Mouse (Mus musculus) kidney, postnatal 4 days (tissue): ENCODE data around the gene Gm5767.

Experiments
- DNase-seq, 2 experiments: peaks; one replicate each; pipeline ENCODE4 v3.0.0; 2021; ENCODE audit warnings: mixed read lengths in 2 of 2

The Gm5767 gene

DNA sequence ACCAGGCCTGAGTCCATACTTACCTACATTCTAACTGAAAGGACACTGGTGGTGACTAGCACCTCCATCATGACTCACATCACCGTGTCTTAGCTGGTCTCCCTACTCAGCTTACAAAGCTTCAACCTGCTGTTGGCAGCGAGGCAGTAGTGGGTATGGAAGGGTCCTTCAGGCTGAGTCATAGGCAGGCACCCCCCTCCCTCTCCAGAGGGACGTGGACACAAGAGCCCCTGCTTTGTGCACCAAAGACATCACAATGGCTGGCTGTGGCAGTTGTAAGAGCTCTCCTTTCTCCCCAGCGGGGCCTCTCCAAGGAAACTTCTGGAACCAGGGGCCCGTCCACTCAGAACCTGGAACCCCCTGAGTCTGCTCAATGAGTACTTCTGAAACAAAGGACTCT is at the start of gene Gm5767:
Gene Gm5767, plus strand, starts transcription at position 301 of the 400 bp plus-strand sequence.
- no peak for DNase-seq

DNA sequence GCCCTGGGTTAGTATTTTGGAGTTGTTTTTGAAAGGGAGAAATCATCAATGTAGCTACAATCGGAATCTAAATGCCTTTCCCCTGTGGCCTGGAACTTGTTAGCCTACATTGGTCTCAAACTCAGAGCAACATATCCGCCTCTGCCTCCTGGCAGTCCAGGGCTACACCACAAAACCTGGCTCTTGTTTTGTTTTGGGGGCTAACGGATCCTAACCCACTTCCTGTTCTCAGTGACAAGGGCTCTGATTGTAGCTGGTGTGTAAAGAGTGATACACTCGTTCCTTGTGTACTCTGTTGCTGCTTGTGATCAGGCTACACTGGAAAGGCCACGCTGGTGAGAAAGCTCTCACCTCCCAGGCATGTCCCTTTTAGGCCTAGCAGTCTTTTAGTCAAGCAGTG is 49.1 kb upstream of the Gm5767 start:
- DNase-seq = no peak

DNA sequence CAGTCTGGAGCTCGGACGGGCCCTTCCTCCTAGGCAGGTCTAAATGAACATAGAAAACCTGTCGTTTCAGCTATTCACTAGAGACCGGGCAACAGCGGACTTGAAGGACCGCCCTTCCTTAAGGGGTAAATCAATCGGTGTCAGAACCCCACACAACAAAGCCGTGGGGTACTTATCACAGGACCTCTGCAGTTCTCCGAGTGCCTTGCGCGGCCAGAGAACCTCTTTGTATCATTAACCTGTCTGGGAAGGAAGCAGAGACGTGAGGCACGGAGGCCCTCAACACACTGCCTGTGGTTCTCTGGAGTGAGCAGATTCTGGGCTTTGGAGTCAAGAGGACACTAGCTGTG is 43.7 kb upstream of the Gm5767 start:
- no peak for DNase-seq

DNA sequence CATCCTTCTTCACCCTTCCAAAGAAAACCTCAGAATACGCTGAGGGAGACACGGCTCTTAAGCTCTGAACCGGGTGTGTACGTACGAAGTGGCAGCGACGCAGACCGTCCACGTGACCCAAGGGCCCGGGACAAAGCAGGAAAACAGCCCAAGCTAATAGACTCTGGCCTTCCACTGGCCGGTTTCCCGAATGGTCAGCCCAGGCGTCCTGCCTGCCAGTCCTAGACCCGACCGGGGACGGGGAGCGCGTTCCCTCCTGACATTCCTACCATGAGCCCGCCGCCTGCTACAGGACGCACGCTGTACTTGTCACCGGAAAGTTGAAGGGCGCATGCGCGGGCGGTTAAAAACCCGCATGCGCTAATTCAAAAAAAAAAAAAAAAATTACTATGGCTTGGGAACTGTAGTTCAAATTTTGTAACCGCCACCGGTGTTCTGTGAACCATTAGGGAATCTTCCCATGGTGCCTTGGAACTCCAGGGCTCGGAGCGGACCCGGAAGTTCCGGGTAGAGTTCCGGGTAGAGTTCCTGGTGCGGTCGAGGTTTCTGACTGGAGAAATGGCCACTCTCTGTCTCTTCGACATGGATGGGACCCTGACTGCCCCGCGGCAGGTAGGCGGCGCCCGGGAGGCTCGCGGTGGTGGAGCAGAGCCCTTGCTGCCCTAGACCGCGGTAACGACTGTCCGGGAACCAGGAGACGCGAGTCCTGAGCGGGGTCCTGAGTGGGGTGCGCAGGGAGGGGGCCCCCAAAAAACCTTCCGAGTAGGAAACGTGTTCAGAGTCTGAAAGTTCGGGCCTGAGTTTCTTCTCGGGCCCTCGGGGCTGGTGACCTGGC is 43.1 kb upstream of the Gm5767 start, which contains the start of the genes Pmm2 and Tmem186:
Gene Pmm2, plus strand, starts transcription at position 458 of the 835 bp plus-strand sequence.
Gene Tmem186, minus strand, starts transcription at position 496 of the 835 bp plus-strand sequence.
- DNase-seq = peak; percentile 85 to 92

DNA sequence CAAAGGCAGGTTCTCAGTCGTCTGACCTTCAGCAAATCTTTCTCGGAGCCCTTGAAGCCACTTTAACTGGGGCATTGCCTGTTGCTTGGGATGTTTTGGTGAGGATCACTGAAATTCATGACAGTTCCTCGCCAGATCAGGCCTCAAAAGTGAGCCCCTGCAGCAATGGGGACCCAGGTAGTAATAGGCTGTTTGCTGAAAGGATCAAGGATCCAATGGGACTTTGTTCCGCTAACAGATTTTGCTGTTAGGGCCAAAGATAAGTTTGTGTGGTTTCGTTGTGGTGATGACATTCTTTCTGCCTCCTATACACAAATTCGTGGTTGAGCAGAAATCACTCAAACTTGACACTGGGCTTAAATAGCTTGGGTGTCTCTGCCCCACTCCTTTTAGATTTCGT is 42.4 kb upstream of the Gm5767 start:
- no peak for DNase-seq

DNA sequence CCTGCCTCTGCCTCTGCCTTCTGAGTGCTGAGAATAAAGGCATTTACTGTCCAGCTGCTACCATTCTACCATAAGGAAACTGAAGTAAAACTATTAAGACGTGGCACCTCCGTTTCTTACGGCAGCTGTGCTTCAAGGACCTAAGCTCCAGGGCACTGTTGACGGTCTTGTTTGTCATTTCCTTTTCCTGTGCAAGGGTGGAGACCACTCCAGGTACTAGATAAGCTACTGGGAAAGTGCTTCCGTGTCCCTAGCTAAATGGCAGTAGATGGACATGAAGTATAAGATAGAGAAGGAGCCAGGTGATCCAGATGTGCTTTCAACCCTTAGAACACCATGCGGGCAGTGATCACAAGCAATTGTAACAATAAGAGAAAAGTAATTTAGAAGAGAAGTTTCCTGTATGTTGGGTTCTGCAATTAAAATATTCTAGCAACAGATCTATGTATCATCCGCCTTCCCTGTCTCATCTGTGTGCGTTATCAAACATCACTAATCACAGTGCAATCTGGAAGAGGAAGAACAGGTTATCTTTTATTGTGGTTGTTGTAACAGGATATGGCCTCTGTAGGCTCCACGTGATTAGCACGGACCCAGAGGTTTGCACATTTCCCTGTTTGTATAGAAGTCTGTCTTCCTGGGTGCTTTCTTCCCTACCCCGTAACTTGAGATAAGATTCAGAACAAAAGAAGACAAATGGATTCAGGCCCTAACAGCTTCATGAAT is 40.9 kb upstream of the Gm5767 start:
- DNase-seq = no peak

DNA sequence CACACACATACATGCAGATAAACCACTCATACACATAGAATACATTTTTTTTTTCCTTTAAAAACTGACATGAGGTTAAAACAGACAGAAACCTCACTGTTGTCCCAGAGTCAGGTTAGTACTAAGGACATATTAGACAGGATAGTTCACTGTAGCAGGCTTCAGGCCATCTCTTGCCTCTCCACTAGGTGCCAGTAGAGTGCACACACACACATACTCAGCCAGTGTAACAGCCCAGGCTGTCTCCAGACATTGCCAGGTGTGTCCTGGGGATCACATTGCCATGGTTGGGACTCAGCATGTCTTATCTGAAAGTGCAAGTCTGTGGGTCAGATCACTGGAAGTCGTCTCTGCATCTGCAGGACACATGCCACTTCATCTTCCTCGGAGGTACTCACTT is 36.7 kb upstream of the Gm5767 start:
- peak; percentile 53 to 64 for DNase-seq

DNA sequence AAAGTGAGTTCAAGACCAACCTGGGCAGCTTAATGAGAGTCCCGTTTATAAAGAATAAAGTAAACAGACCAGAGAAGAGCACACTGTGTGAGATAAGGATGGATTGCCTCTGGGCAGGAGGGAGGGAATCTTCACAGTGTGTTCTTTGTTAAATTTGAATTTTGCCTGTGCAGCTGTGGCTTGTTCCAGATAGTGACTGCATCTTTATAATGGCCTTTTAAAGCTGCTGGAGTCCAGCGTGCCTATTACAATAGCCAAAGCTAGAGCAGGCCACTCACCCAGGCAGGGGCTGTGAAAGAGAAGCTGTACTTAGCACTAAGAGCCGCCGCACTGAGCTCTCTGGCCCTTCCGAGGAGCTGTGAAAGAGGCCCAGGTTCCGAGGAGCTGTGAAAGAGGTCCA is 35.0 kb upstream of the Gm5767 start:
- no peak for DNase-seq

DNA sequence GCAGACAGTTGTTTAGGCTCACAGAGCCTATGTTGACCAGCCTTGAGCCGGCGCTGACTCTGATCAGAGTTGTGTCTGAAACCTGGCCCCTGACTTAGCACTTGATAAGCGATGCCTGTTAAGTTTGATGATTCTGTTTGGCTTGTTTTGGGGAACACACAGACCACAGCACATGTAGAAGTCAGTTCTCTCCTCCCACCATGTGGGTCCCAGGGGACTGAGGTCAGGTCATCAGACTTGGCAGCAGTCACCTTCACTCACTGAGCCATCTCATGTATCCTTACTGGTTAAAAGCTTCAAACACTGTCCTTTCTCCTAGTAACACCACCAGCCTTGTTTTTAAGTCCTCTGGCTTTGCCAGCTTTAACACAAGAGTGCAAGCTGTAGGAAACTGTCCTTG is 30.6 kb upstream of the Gm5767 start:
- no peak for DNase-seq

DNA sequence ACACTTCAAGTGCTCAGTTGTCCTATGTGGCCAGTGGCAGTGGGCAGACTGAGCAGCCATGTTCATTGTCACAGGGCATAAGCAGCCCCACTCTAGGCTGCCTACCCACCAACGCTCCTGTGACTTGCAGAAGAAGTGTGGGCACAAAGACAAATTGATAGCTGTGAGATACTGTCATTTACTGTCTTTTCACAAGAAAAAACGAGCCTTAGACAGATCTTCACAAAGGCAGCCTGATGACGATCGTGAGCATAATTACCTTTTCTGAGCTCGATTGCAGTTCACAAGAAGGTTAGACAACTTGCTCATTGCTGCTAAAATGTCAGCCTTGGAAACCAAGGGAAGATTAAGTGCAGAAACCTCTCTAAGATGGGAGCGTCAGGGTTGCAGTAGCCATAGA is 25.5 kb upstream of the Gm5767 start:
- no peak for DNase-seq

DNA sequence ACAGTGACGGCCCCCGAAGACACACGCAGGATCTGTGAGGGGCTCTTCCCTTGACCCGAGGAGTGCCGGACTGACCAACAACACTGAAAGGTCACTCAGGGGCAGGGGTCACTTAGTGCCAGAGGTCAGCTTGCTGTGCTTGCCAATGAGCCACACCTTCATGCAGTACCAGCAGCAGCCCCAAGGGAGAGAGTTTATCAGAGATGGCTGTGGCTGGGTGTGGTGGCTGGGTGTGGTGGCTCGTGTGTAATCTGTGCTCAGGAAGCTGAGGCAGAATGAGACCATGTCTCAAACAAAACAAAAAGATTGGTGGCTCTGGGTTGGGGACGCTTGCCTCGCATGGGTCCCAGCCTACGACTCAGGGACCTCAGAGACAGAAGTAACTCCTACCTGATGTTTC is 25.0 kb upstream of the Gm5767 start:
- no peak for DNase-seq

DNA sequence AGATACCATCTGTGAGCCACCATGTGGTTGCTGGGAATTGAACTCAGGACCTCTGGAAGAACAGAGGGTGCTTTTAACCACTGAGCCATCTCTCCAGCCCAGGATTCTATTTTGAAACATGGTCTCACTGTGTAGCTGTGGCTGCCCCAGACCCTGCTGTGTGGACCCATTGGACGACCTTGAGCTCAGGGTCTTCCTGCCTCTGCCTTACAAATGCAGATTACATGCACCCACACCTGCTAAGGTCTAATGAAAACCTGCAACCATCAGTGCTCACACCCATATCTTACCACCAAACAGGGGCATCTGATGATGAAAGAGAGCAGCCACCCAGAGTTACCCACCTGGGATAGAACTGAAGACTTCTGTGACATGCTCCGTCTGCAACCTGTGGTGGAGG is 24.3 kb upstream of the Gm5767 start:
- no peak for DNase-seq

DNA sequence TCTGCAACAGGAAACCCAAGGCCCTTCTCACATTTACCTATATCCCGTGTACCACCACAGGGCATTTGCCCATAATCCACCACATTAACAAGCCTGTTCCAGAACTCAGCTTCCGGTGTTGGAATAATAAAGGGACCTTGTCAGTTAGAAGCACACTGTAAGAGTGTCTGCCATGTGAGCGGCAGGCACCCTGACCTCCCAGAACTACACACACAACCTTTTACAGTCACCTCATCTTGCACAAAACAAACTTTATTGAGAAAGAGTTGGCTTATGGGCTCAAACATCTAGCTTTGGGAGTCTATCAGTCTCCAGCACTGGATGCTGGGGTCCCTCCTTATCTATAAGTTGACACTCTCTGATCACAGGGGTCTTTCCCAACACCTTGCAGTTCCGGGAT is 22.2 kb upstream of the Gm5767 start:
- DNase-seq = no peak

DNA sequence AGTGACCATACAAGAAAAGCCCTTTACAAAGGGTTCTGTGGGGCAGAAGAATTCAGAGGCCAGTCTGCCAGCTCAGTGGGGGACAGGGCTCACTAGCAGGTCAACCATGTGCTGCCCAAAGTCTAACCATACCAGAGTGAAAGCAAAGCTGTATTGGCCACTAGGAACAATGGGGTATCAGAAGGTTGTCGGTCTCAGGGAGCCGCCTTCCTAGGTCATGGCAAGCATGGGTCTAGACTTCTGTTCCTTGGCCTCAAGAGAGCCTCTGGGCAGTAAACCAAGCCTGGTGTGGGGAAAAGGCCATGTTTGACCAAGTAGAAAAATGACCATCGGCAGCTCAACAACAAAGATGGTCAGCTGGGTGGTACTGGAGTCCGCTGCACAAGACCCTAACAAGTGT is 21.8 kb upstream of the Gm5767 start:
- peak in 1 of 2 experiments; percentile 21 for DNase-seq

DNA sequence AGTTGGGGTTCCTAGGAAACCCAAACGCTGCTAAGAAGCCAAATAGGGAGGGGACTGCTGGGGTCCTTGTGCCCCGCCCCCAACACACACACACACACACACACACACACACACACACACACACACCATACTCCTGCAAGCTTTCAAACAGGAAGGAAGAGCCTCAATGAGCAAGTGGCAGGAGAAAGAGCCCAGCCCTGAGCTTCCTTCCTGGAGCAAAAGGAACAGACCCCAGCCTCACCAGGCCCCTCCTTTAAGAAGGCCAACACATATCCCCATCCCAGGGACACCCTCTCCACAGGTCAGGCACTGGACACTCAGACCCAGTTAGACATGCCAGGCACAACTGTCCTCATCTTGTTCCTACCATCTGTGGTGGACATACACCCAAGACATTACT is 17.5 kb upstream of the Gm5767 start:
- peak in 1 of 2 experiments; percentile 30 for DNase-seq

DNA sequence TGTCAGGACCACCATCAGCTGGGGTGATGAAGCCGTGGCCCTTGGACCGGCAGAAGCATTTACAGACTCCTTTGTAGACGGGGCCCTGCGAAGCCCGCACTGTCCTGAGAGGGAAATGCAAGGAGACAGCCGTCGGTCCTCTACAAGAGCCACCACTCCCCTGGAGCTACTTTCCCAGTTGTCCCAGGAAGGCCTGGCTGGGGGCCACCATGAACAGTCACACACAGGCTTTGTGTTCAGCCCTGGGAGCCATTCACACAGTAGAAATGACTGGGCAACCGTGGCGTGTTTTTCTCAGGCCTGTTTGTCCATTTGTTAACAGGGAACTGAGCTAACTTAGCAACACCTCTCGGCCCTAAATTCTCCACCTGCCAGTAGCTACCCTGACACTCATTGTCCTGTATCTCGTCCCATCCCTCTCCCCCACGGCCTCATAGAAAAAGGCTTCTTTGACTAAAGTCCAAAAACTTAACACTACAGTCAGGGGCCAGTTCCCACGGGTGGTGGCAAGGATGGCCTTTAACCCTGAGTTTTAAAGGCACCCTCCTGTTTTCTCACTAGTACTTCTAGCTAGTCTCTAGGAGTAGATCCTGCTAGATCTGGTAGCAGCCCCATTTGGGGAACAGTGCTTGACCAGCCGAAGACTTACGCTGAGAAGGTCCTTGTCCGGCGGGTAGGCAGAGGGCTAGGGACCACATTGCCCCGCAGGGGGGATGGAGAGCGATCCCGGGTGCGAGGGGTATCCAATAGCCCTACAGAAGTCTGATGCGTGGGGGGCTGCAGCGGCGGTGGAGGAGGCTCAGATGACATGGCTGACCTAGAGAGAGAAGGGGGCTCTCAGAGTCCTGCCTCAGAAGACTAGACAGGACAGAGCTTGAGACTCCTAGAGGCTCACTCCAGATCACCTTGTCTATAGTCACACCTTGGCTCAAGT is 16.7 kb upstream of the Gm5767 start:
- no peak for DNase-seq

DNA sequence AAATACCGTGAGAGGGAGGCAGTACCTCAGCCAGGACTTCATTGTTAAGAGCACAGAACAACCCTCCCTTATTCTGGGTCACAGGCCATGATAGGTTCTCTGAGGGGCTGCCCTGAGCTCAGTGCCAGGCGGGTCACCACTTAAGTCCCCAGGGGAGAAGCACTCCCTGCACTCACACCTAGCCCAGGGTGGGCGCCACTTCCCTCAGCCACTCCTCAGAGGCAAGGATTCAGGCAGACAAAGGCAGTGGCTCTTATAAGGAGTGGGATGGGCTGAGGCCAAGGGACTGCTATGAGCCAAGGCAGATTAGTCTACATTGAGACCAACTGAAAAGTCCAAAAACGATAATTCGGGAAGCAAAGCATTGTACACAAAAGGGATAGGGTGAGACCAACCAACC is 15.2 kb upstream of the Gm5767 start:
- no peak for DNase-seq

DNA sequence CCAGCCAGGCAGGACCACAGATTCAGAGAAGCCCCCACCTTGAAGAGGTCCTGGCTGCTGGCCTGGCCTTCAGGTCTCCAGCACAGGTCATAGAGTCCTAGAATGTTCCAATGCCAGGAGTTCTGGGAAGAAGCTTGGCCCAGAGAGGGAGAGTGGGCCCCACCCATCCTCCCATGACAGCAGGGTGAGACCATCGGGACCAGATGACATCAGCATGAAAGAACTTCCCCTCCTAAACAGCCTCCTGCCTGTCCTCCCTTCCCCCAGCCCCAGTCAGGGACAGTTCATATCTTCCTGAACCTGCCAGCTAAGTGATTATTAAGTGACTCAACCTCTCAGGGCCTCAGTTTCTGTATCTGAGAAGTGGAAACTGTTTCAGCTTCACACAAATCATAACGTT is 14.1 kb upstream of the Gm5767 start:
- peak in 1 of 2 experiments; percentile 54 for DNase-seq

DNA sequence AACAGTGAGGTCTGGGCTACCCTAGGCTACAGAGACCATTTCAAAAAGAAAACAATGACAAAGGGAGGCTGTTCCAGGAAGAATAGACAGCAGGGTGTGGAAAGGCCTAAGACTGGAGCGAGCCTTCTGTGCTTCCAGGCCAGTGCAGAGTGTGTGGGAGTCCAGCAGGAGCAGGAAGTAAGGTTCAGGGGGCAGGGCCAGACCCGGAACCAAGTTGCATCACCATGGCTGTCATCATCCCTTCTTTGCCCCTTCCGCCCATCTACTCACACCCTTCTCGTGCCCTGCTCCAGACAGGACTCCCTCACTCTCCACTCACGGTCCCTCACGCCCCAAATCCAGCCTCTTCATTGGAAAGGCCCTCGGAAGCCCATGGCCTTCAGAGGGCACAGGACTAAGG is 13.3 kb upstream of the Gm5767 start:
- DNase-seq = peak; percentile 24 to 56

DNA sequence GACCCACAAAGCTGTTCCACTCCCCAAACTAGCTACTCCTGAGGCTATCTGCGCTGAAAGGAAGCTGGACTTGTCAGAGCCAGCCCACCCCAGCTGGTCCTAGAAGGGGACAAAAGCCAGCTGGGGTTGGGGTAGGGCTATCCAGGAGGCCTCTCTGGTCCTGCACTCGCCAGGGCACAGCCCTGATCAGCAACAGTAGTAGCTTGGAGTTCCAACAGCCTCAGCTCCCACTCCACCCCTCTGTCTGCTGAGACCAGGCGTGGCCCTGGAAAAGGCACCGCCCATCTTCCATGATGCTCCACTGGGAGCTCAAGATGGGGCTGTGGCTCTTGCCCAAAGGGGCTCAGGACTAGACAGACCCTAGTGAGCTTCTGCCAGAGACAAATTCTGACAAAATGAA is 12.8 kb upstream of the Gm5767 start:
- peak; percentile 23 to 47 for DNase-seq

DNA sequence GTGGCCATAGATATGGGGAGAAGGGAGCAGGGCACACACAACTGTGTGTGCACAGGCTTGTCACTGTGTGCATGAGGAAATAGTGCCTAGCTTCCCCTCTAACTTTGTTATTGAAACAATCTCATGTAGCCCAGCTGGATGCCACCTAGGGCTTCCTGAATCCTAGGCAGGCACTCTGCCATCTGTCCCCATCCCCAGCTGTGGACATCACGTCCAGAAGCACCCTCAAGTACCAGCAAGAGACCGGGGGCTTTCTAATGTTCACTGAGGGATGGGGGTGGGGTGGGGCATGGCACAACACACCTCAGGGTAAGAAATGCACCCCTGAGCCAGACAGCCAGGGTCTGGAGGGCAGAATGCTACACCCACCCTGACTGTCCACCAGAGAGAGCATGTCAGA is 12.2 kb upstream of the Gm5767 start:
- no peak for DNase-seq

DNA sequence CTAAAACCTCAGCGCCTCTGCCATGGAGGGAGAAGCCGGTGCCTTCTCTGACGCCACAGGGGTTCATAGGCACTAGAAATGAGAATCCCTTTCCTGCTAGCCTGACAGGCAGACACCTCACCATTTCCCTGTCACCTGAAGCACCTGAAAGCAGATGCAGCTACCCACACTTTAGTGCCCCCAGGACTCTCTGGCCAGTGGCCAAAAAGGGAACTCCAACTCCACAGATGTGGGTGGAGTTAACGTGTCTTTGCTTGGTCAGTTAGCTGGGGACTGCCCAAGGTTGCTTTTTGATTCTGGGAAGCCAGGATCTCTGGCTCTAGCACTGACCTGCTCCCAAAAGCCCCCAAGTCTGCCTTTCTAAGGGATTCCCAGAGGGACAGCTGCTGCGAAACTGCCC is 11.1 kb upstream of the Gm5767 start:
- DNase-seq = peak; percentile 47 to 53
